Mouse (Mus musculus) heart, adult 2 months (tissue): ENCODE measurements around the gene Ces2a. TPM values are rescaled to one million over a fixed set of nuclear protein-coding genes. Genes with fewer than 3 reads are reported as not detected.

Experiments used
- DNase-seq, 2 experiments: peaks; one replicate each; pipeline ENCODE4 v3.0.0; 2021
- H3K27ac ChIP-seq: fragments of 200-600 bp; 2 replicates; pipeline ENCODE4 v1.8.1; 2022
- H3K27me3 ChIP-seq: fragments of 200-500 bp; 2 replicates; pipeline ENCODE4 v1.6.1; 2012; ENCODE audit warnings: mild to moderate bottlenecking, low read length, inconsistent platforms, mixed read lengths; ENCODE audit not compliant: control insufficient read depth, insufficient read depth
- H3K36me3 ChIP-seq: fragments of 200-500 bp; 2 replicates; pipeline ENCODE4 v1.6.1; 2012; ENCODE audit warnings: low read length, inconsistent platforms; ENCODE audit not compliant: control insufficient read depth, insufficient read depth
- H3K4me1 ChIP-seq: fragments of 200-500 bp; 2 replicates; pipeline ENCODE4 v1.6.1; 2011; ENCODE audit warnings: low read length; ENCODE audit not compliant: control insufficient read depth, insufficient read depth
- H3K4me3 ChIP-seq: fragments of 200-600 bp; 2 replicates; pipeline ENCODE4 v1.8.1; 2022
- H3K79me2 ChIP-seq: fragments of 200-500 bp; replicated peaks from 2 replicates; pipeline ENCODE4 v1.6.1; 2012; ENCODE audit warnings: mild to moderate bottlenecking, inconsistent platforms, low read length, moderate library complexity, mixed read lengths; ENCODE audit not compliant: control insufficient read depth, insufficient read depth
- H3K9ac ChIP-seq: fragments of 200-500 bp; 2 replicates; pipeline ENCODE4 v1.6.1; 2012; ENCODE audit warnings: low read depth, mild to moderate bottlenecking, control low read depth, inconsistent platforms, low read length, mixed read lengths
- CTCF ChIP-seq: fragments of 200-600 bp; IDR thresholded peaks from 2 replicates; pipeline ENCODE4 v1.8.1; 2022; ENCODE audit warnings: antibody characterized with exemption, mild to moderate bottlenecking, moderate library complexity
- EP300 ChIP-seq: fragments of 200-500 bp; IDR thresholded peaks from 2 replicates; pipeline ENCODE4 v1.6.1; 2011; ENCODE audit warnings: low read depth, low read length, control low read depth; ENCODE audit not compliant: insufficient read depth
- POLR2A ChIP-seq: fragments of 200-500 bp; IDR thresholded peaks from 2 replicates; pipeline ENCODE4 v1.6.1; 2011; ENCODE audit warnings: mild to moderate bottlenecking, low read depth, low read length, control low read depth; ENCODE audit not compliant: insufficient read depth
- WGBS: fragments of 180-500 bp; shearing (Covaris S2); methylation state at CpG from one replicate; pipeline ENCODE4 v1.1.7; 2018; 5-methylcytosine and 5-hydroxymethylcytosine counted together
- intact Hi-C: fragments of 180-260 bp; cut with DNase I; formaldehyde crosslinking; loops from one replicate; pipeline ENCODE4 v1.15.1; 2025
- microRNA-seq, 2 experiments: library from miRNA; unstranded; fragments of <30 nt; microRNA quantifications; one replicate each; pipeline ENCODE4 v1.2.0; 2021
- polyA plus RNA-seq: library from polyadenylated mRNA; depleted of rRNA; stranded (reverse); fragments of >200 nt; gene quantifications from 2 replicates; pipeline ENCODE4 v1.2.3, GENCODE M21; 2012; rRNA removed
- total RNA-seq, 2 experiments: library from RNA; stranded (reverse); gene quantifications; 2 replicates each; pipeline ENCODE4 v1.2.3; 2021

Gene Ces2a
- total and polyA plus RNA-seq, 3 experiments = not detected

DNA sequence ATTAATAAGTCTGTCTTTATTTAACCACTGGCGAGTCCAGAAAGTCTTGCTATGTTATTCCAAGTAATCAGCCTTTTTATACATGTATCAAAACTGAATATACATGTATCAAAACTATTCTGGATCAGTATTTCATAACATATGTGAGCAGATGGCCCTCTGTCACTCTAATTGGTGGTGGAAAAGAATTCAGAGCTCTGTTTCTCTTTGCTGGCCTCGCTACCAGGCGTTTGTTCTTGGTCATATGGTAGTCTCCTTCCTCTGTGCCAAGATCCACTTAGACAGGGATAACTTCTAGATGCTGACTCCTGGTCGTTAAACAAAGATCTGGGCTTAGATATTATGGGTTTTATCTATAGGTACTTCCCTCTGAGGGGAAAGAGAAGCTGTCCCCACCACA is 32.7 kb downstream of the Ces2a start:
- intact Hi-C loops = no loop called here
- no peaks in the 10 kb centered on the region for H3K79me2 ChIP-seq
- no peak overlapping the region for H3K27ac ChIP-seq
- H3K4me3 ChIP-seq = no peak overlapping the region
- no peaks in the 10 kb centered on the region for H3K36me3 ChIP-seq
- 51% methylated on average over 4 of the region's 4 CpGs for WGBS
- no peaks in the 10 kb centered on the region for H3K27me3 ChIP-seq
- H3K4me1 ChIP-seq = no peaks in the 10 kb centered on the region
- H3K9ac ChIP-seq = no peak overlapping the region
- DNase-seq = no peak
- TF ChIP-seq CTCF (no peak), POLR2A (no peak), EP300 (no peak)

DNA sequence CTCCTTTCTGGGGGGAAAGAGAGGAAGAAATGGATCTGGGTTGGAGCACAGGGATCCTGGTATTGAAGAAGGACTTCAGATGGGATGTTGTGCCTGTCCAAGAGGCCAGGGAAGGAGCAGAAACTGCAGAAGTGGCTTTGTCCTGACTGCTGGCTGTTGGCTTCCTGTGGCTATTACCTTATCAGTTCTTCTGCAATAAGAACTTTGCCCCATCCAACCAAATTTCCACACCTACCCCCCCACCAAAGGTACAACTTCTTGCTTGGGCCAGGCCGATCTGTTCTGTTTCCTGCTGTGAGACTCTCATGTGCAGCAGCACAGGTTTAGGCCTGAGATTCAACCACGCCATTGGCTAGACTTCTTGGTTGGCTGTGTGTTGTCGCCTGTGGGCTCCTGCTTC is 36.6 kb downstream of the Ces2a start:
- H3K27me3 ChIP-seq = no peaks in the 10 kb centered on the region
- no peaks in the 10 kb centered on the region for H3K4me1 ChIP-seq
- H3K27ac ChIP-seq = no peak overlapping the region
- H3K79me2 ChIP-seq = no peaks in the 10 kb centered on the region
- intact Hi-C loops = no loop called here
- H3K36me3 ChIP-seq = no peaks in the 10 kb centered on the region
- no peak overlapping the region for H3K4me3 ChIP-seq
- no peak overlapping the region for H3K9ac ChIP-seq
- DNase-seq = no peak
- TF ChIP-seq POLR2A (no peak), EP300 (no peak), CTCF (no peak)
- WGBS = 90% methylated on average over 3 of the region's 3 CpGs

DNA sequence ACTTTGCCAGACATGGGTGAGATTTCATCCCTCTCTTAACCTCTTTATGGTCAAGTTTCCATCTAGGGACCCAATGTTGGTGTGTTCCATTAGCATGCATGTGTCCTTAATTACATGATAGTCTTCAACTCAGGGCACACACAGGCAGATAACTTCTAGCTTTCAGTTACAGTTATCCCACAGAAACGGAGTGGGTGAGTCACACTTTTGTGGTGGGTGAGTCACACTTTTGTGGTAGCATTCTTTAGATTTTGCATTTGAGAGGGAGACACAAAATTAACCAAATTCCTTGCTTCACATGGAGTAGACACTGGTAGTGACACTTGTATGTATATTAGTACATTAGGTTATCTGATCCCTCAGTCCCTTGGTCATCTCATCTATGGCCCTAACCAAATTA is 53.2 kb downstream of the Ces2a start:
- H3K27ac ChIP-seq = no peak overlapping the region
- no peak for TF ChIP-seq EP300
- no peak for TF ChIP-seq POLR2A
- TF ChIP-seq CTCF = no peak
- intact Hi-C loops = no loop called here

DNA sequence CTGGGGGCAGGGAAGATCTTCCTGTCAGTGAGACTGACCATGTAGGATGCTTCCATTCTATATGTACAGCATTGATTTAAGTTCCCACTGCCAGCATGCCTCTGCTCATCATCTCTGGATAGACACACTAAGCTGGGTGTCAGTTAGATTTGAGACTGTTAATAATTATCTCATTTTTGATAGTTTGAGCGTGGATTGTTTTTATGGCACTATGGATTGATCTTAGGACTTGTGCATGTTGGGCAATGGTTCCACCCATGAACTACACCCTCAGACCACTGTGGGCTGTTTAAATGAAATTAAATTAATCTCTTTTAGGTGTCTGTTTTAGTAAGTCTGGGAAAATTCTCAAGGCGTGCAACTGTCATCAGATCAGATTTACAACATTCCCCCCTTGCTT is 55.1 kb downstream of the Ces2a start:
- intact Hi-C loops = no loop called here

More for the DNA sequence above, 53.2 kb downstream of the Ces2a start:
- no peak overlapping the region for H3K9ac ChIP-seq
- H3K4me3 ChIP-seq = no peak overlapping the region
- no peak for DNase-seq
- H3K27me3 ChIP-seq = no peaks in the 10 kb centered on the region
- 48% methylated on average over 1 of the region's 1 CpGs for WGBS
- H3K4me1 ChIP-seq = no peaks in the 10 kb centered on the region
- no peaks in the 10 kb centered on the region for H3K36me3 ChIP-seq
- H3K79me2 ChIP-seq = no peaks in the 10 kb centered on the region

DNA sequence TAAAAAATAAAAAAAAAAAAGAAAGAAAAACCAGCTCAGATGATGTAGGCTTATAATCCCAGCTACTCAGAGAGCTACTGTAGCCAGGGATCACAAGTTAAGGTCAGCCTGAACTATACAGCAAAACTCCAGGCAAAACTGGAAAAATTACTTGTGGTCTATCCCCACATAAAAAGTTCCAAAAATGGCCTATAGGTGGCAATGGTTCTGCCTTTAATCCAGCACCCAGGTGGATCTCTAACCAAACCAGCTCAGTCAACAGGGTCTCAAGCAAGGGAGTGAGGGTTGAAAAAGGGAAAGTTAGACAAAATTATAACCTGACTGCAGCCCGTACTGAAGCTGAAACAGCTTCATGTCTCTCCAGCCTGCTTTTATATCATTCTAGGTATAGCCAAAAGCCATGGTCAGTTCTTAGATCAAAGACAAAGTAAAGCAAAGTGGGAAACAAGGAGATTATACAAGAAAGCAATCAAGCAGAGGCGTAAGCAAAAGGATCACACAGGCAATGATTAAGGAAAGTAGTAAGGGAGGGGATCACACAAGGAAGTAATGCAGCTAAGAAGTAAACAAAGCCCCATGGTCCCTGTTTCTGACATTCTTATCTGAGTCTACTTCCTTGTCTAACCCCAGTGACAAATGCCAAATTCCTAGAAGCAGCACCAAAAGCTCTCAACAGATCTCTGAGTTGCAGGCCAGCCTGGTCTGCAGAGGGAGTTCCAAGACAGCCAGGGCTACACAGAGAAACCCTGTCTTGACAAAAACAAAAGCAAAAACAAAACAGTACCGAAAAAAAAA is 56.3 kb downstream of the Ces2a start:
- no peak overlapping the region for H3K9ac ChIP-seq
- no peak overlapping the region for H3K27ac ChIP-seq
- no peaks in the 10 kb centered on the region for H3K27me3 ChIP-seq
- no peak overlapping the region for H3K4me3 ChIP-seq
- H3K36me3 ChIP-seq = no peaks in the 10 kb centered on the region
- intact Hi-C loops = no loop called here
- no peaks in the 10 kb centered on the region for H3K79me2 ChIP-seq
- 42% methylated on average over 3 of the region's 3 CpGs for WGBS
- no peak for DNase-seq
- TF ChIP-seq CTCF (peak; percentile 78), POLR2A (no peak)
- H3K4me1 ChIP-seq = no peaks in the 10 kb centered on the region

More for the DNA sequence above, 55.1 kb downstream of the Ces2a start:
- 56% methylated on average over 2 of the region's 2 CpGs for WGBS
- H3K27me3 ChIP-seq = no peaks in the 10 kb centered on the region
- no peaks in the 10 kb centered on the region for H3K36me3 ChIP-seq
- H3K4me1 ChIP-seq = no peaks in the 10 kb centered on the region
- H3K27ac ChIP-seq = no peak overlapping the region
- no peaks in the 10 kb centered on the region for H3K79me2 ChIP-seq
- no peak for DNase-seq
- no peak overlapping the region for H3K4me3 ChIP-seq
- no peak overlapping the region for H3K9ac ChIP-seq
- TF ChIP-seq EP300 = no peak
- TF ChIP-seq POLR2A = no peak
- TF ChIP-seq CTCF = no peak

Small RNA genes within 50 kb of the gene (microRNA-seq; reads per million reads assigned to microRNA genes)
- 0 reads per million in 2 experiments for gene Gm44328

Other genes starting within 250 kb of the Ces2a start
- not detected for gene Terb1, start 224.1 kb upstream of the Ces2a start, total RNA-seq
- not detected in 2 replicates for gene Terb1, start 224.1 kb upstream of the Ces2a start, polyA plus RNA-seq
- 10 to 100 TPM; 27.0 to 31.4 TPM for gene Nae1, start 199.4 kb upstream of the Ces2a start, total RNA-seq
- 11.0 and 28.0 TPM in 2 replicates for gene Nae1, start 199.4 kb upstream of the Ces2a start, polyA plus RNA-seq
- gene Car7, start 199.3 kb upstream of the Ces2a start, total RNA-seq = 1 to 10 TPM; 2.0 to 2.9 TPM
- gene Car7, start 199.3 kb upstream of the Ces2a start, polyA plus RNA-seq = 9.3 and 11.2 TPM in 2 replicates
- 10 to 100 TPM; 18.4 to 35.8 TPM for gene Pdp2, start 142.6 kb upstream of the Ces2a start, total RNA-seq
- 10.0 and 18.8 TPM in 2 replicates for gene Pdp2, start 142.6 kb upstream of the Ces2a start, polyA plus RNA-seq
- 1 to 10 TPM; 3.3 to 4.3 TPM for gene Cdh16, start 109.6 kb upstream of the Ces2a start, total RNA-seq
- 7.1 and 11.0 TPM in 2 replicates for gene Cdh16, start 109.6 kb upstream of the Ces2a start, polyA plus RNA-seq
- 100 to 1,000 TPM; 123 to 414 TPM for gene Rrad, start 102.7 kb upstream of the Ces2a start, total RNA-seq
- 205 and 316 TPM in 2 replicates for gene Rrad, start 102.7 kb upstream of the Ces2a start, polyA plus RNA-seq
- gene Ciao2b, start 92.0 kb upstream of the Ces2a start, total RNA-seq = 10 to 100 TPM; 63.9 to 66.9 TPM
- 51.6 and 58.1 TPM in 2 replicates for gene Ciao2b, start 92.0 kb upstream of the Ces2a start, polyA plus RNA-seq
- under 1 TPM; 0.16 to 0.32 TPM for gene Ces2b, start 97.6 kb downstream of the Ces2a start, total RNA-seq
- gene Ces2b, start 97.6 kb downstream of the Ces2a start, polyA plus RNA-seq = 0.06 and 0.15 TPM in 2 replicates
- gene Ces2c, start 113.1 kb downstream of the Ces2a start, total RNA-seq = not detected
- not detected in 2 replicates for gene Ces2c, start 113.1 kb downstream of the Ces2a start, polyA plus RNA-seq
- 1 to 10 TPM in 1 of 2 experiments, under 1 TPM in 1; 0.76 to 1.9 TPM for gene Ces2e, start 192.3 kb downstream of the Ces2a start, total RNA-seq
- 2.6 and 4.2 TPM in 2 replicates for gene Ces2e, start 192.3 kb downstream of the Ces2a start, polyA plus RNA-seq
- not detected for gene Ces2f, start 213.4 kb downstream of the Ces2a start, total RNA-seq
- gene Ces2f, start 213.4 kb downstream of the Ces2a start, polyA plus RNA-seq = 0.04 TPM in 1 of 2 replicates, not detected in the other
- gene Ces2g, start 227.7 kb downstream of the Ces2a start, total RNA-seq = 1 to 10 TPM; 2.6 to 3.3 TPM
- 3.4 and 4.5 TPM in 2 replicates for gene Ces2g, start 227.7 kb downstream of the Ces2a start, polyA plus RNA-seq